Mouse (Mus musculus) ES-E14 (cell line): Measurements from ENCODE around the gene Mapk6. TPM values are rescaled to one million over a fixed set of nuclear protein-coding genes. Genes with fewer than 3 reads are reported as not detected.
"Not testable (repeated sequence)": the region's sequence is repeated elsewhere in the genome, so short reads cannot be mapped to it uniquely, and the experiment has no call there.

ENCODE experiments used
- DNase-seq: peaks from one replicate; pipeline ENCODE4 v3.0.0-alpha.2; 2013; ENCODE audit warnings: low read depth, low spot score
- H3K27ac ChIP-seq: 2 replicates; pipeline ENCODE4 v1.5.1; 2012; ENCODE audit warnings: low read depth, mild to moderate bottlenecking, low read length, moderate library complexity, mixed read lengths; ENCODE audit not compliant: poor library complexity, insufficient read depth, severe bottlenecking
- H3K36me3 ChIP-seq: 2 replicates; pipeline ENCODE4 v1.6.1; 2012; ENCODE audit warnings: mild to moderate bottlenecking, low read length, moderate library complexity, mixed read lengths; ENCODE audit not compliant: control insufficient read depth, poor library complexity, insufficient read depth, severe bottlenecking
- H3K4me1 ChIP-seq, 2 experiments: fragments of 150-350 bp in 1 of 2; sonication (generic) in 1 of 2; 2 replicates each; pipeline ENCODE4 v1.6.1; 2012; ENCODE audit warnings: low read length in 2 of 2, mild to moderate bottlenecking in 1 of 2, mixed read lengths in 1 of 2; ENCODE audit not compliant: control insufficient read depth in 2 of 2, insufficient read depth in 2 of 2, poor library complexity in 1 of 2
- H3K4me3 ChIP-seq, 2 experiments: fragments of 150-350 bp in 1 of 2; sonication (generic) in 1 of 2; 2 replicates each; pipeline ENCODE4 v1.5.1; 2012; ENCODE audit warnings: low read length in 2 of 2, low read depth in 1 of 2, mild to moderate bottlenecking in 1 of 2, mixed read lengths in 1 of 2; ENCODE audit not compliant: insufficient read depth in 1 of 2, poor library complexity in 1 of 2, severe bottlenecking in 1 of 2
- H3K9ac ChIP-seq: 2 replicates; pipeline ENCODE4 v1.6.1; 2012; ENCODE audit warnings: low read depth, mild to moderate bottlenecking, low read length, mixed read lengths; ENCODE audit not compliant: poor library complexity, insufficient read depth, severe bottlenecking
- H3K9me3 ChIP-seq: fragments of 150-350 bp; sonication (generic); 2 replicates; pipeline ENCODE4 v1.6.1; 2012; ENCODE audit warnings: low read depth, mild to moderate bottlenecking, low read length; ENCODE audit not compliant: control insufficient read depth, insufficient read depth
- CHD2 ChIP-seq: IDR thresholded peaks from 2 replicates; pipeline ENCODE4 v1.6.1; 2014; ENCODE audit warnings: mild to moderate bottlenecking, low read depth, low read length, inconsistent platforms
- HCFC1 ChIP-seq: IDR thresholded peaks from 2 replicates; pipeline ENCODE4 v1.6.1; 2012; ENCODE audit warnings: low read length, inconsistent platforms, borderline replicate concordance; ENCODE audit not compliant: insufficient read depth
- MAFK ChIP-seq: IDR thresholded peaks from 2 replicates; pipeline ENCODE4 v1.6.1; 2014; ENCODE audit warnings: mild to moderate bottlenecking, low read depth, low read length, inconsistent platforms; ENCODE audit not compliant: insufficient read depth
- ZC3H11A ChIP-seq: IDR thresholded peaks from 2 replicates; pipeline ENCODE4 v1.6.1; 2012; ENCODE audit warnings: low read depth, mild to moderate bottlenecking, inconsistent platforms, low read length, borderline replicate concordance
- ZNF384 ChIP-seq: IDR thresholded peaks from 2 replicates; pipeline ENCODE4 v1.6.1; 2012; ENCODE audit warnings: low read depth, low read length, inconsistent platforms
- in situ Hi-C, 2 experiments: fragments of 600-800 bp; cut with MboI; formaldehyde crosslinking; loops; one replicate each; pipeline ENCODE4 v1.15.1; 2025; ENCODE audit warnings: low sequenced_read_pairs in 2 of 2, inconsistent platforms in 1 of 2; ENCODE audit not compliant: unreplicated experiment in 2 of 2
- total RNA-seq: library from RNA; depleted of rRNA; stranded (reverse); fragments of 300-350 nt; gene quantifications from 2 replicates; pipeline ENCODE4 v1.2.3, GENCODE M21; 2012; rRNA removed

The Mapk6 gene
- 81.8 and 85.9 TPM in 2 replicates for total RNA-seq

DNA sequence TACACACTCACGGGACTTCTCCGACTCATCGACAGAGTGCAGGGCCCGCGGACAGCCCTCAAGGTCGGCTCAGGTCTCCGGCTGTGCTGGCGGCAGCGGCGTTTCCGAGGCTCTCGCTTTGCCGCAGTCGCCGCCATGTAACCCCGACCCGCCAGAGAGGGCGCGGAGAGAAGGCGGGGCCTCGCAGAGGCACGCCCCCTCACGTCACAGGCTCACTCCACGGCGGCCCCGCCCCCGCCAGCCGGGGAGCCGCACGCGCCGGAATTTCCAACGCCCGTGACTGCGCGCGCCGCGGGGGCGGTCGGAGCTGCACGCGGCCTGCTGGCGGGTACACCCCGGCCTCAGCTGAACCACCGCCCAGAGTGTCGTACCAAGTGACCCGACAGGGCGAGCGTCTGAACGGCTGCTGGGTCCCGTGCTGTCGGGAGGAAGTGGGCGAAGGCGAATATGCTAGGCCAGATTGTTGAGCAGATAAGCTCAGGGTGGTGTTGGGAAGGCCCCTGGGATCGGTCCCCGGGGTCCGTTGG is at the start of gene Mapk6:
Gene Mapk6, minus strand, starts transcription at position 154 of the 527 bp plus-strand sequence.
- DNase-seq: peak; percentile 81
- H3K36me3 ChIP-seq: peaks cover 10% of the 10 kb centered on the region; the same call in 1 of the 2 replicates
- H3K27ac ChIP-seq: peak within 1 kb of the TSS; percentile 91
- no peak for TF ChIP-seq ZC3H11A
- no peak for TF ChIP-seq ZNF384
- TF ChIP-seq HCFC1: peak; percentile 27; the same call in 1 of the 2 replicates
- TF ChIP-seq MAFK: peak; percentile 26; the same call in 1 of the 2 replicates
- no peak for TF ChIP-seq CHD2
- peaks cover 6 to 13% of the 10 kb centered on the region in 2 experiments for H3K4me1 ChIP-seq
- H3K9ac ChIP-seq: peak within 1 kb of the TSS; percentile 96
- in situ Hi-C loops: no loop called here
- H3K4me3 ChIP-seq: peak within 1 kb of the TSS; percentile 92 to 99
- no peaks in the 10 kb centered on the region for H3K9me3 ChIP-seq

DNA sequence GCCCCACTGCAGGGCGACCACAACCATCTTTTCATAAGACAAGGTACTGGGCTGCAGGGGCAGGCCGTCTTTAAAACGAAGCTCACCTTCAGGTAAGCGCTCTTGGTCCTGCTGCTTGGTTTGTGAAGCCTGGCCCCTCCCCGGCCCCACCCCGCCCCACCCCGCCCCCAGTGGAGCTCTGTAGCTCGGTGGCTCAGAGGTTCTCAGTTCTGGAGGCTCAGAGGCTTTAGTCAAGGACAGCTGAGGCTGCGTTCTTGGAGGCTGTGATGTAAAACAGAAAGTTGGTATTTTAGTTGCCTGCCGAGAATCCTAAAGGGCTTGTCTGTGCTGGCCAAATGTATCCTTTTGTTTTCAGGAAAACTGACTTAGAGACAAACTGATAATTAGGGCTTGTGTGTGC is 45.9 kb upstream of the Mapk6 start:
- Histone ChIP-seq H3K27ac (no peak overlapping the region; the same call in 1 of the 2 replicates), H3K4me3 (no peak overlapping the region), H3K9me3 (no peaks in the 10 kb centered on the region), H3K4me1 (peaks cover 0 to 7% of the 10 kb centered on the region in 2 experiments; a peak in 2 of 4 replicates), H3K36me3 (peaks cover 55% of the 10 kb centered on the region), H3K9ac (no peak overlapping the region)
- in situ Hi-C loops: no loop called here
- DNase-seq: no peak
- TF ChIP-seq HCFC1 (no peak), MAFK (no peak)

DNA sequence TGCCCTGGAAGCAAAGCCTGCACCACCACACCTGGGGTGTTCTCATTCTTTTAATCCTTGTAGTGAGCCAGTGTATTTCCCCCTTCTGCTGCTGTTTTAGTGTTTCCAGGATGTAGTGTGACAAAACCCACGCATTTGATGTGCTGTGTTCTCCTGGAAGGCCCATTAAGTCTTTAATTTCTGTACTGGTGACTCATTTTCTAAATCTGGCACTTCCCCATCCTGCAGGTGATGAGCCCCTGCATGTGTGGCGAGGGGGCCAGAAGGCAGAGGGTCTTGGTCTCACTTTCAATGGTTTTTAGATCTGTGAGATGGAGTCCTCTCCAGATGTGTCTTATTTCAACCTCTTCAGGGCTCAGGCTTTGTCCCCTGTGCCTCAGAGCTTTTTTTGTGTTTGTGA is 44.2 kb upstream of the Mapk6 start:
- Histone ChIP-seq H3K4me3 (no peak overlapping the region), H3K9me3 (no peaks in the 10 kb centered on the region), H3K9ac (no peak overlapping the region), H3K4me1 (peaks cover 0 to 7% of the 10 kb centered on the region in 2 experiments; a peak in 2 of 4 replicates), H3K27ac (no peak overlapping the region), H3K36me3 (peaks cover 55% of the 10 kb centered on the region)
- no peak for TF ChIP-seq HCFC1
- TF ChIP-seq ZNF384: no peak
- TF ChIP-seq ZC3H11A: no peak
- no peak for TF ChIP-seq CHD2
- TF ChIP-seq MAFK: no peak
- in situ Hi-C loops: no loop called here
- DNase-seq: no peak

DNA sequence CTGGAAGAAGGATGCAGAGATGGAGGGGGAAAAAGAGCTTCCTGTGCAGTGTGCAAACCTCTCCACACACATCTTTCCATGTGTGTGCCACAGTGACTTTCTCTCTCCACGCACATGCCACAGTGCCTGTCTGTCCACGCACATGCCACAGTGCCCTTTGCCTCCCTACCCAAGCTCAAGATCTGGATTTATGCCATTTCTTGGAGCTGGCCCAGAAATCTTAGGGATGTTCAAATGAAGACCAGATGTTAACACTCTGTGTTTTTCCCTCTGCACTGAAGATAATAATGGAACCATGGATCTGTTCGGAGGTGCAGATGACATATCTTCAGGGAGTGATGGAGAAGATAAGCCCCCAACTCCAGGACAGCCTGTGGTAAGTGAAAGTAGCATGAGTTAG is 38.2 kb upstream of the Mapk6 start:
- Histone ChIP-seq H3K9me3 (no peaks in the 10 kb centered on the region), H3K36me3 (peaks cover 41% of the 10 kb centered on the region), H3K9ac (no peak overlapping the region), H3K4me1 (no peaks in the 10 kb centered on the region; a peak in 1 of 4 replicates), H3K4me3 (no peak overlapping the region), H3K27ac (no peak overlapping the region)
- no peak for DNase-seq
- TF ChIP-seq MAFK (no peak), ZC3H11A (no peak), ZNF384 (no peak), HCFC1 (no peak), CHD2 (no peak)
- in situ Hi-C loops: no loop called here

DNA sequence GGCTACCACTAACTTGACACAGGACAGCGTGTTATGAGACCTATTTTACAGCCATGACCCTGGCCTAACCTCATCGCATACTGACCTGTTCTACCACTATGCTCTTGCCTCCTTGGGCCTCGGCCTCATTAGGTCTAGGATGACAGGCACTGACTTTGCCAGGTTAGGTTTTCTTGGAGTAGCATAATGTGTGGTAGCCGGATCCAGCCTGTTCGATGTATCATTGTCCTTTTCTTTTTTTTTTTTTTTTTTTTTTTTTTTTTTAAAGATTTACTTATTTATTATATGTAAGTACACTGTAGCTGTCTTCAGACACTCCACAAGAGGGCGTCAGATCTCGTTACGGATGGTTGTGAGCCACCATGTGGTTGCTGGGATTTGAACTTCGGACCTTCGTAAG is 36.8 kb upstream of the Mapk6 start:
- H3K4me3 ChIP-seq, H3K9me3 ChIP-seq, H3K9ac ChIP-seq, DNase-seq, H3K27ac ChIP-seq, in situ Hi-C loops, H3K4me1 ChIP-seq: not testable (repeated sequence)
- H3K36me3 ChIP-seq: peaks cover 41% of the 10 kb centered on the region
- TF ChIP-seq ZNF384: peak; percentile 90
